Mouse (Mus musculus) bone marrow, adult 2 months (tissue): ENCODE measurements at regions not wholly inside any gene's neighbourhood (a gene's known extent, or its start where the extent isn't known, plus 50 kb on each side); places are given as distances from the start of the nearest gene placed in this dataset.

Experiments used
- CTCF ChIP-seq: fragments of 200-500 bp; IDR thresholded peaks from 2 replicates; pipeline ENCODE4 v1.5.1; 2011; ENCODE audit warnings: low read length, control low read depth; ENCODE audit not compliant: control insufficient read depth, insufficient read depth
- POLR2A ChIP-seq: fragments of 200-500 bp; IDR thresholded peaks from 2 replicates; pipeline ENCODE4 v1.6.1; 2011; ENCODE audit warnings: low read depth, mild to moderate bottlenecking, control low read depth, low read length, borderline replicate concordance; ENCODE audit not compliant: control insufficient read depth

GRCm38 (mm10) chr12:26068685-26069008, 346.4 kb downstream of the Rnf144a start:
- TF ChIP-seq POLR2A (no peak), CTCF (no peak)
